Mouse (Mus musculus) G1E-ER4 (cell line): ENCODE data around the gene Dad1. TPM values are rescaled to one million over a fixed set of nuclear protein-coding genes. Genes with fewer than 3 reads are reported as not detected.

Experiments
- GATA1 ChIP-seq: IDR thresholded peaks from one replicate; pipeline ENCODE4 v1.8.0; 2012; ENCODE audit warnings: low read length, inconsistent platforms
- polyA plus RNA-seq: library from polyadenylated mRNA; stranded (reverse); fragments of >175 nt; gene quantifications from 2 replicates; pipeline ENCODE4 v1.2.3, GENCODE M21; 2012

Dad1 gene
- polyA plus RNA-seq, 1 experiment, result 24.5 TPM

- TF ChIP-seq GATA1, result no peak
These were observed 21.8 kb downstream of the Dad1 start for GRCm38 (mm10) chr14:54232143-54232542.

DNA sequence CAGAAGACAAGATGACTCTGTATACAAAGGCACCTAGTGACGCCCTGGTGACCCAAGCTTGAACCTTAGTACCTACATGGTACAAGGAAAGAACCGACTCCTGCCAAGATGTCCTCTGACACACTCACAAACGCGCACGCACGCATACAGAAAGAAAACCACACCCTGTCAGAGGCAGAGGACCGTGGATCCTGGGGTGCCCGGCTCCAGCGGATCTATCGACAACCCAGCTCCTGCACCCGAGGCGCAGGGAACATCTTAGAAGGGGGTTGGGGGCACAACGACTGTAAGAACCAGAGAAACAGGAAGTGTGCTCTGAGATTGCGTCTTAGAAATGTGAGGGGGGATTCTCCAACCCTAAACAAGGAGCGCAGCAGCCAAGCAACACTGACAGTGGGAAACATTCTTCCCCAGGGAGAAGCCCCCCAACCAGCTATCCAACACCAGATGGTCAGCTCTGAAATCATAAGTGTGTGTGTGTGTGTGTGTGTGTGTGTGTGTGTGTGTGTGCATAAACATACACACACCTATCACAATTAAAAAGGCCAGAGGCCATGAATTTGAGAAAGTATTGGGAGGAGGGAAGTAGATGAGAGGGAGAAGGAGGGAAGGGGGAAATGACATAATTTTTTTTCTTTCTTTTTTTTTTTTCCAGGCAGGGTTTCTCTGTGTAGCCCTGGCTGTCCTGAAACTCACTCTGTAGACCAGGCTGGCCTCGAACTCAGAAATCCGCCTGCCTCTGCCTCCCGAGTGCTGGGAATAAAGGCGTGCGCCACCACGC lies 22.5 kb downstream of the Dad1 start:
- TF ChIP-seq GATA1, result no peak

GRCm38 (mm10) chr14:54230638-54231150 lies 23.2 kb downstream of the Dad1 start:
- no peak for TF ChIP-seq GATA1

DNA sequence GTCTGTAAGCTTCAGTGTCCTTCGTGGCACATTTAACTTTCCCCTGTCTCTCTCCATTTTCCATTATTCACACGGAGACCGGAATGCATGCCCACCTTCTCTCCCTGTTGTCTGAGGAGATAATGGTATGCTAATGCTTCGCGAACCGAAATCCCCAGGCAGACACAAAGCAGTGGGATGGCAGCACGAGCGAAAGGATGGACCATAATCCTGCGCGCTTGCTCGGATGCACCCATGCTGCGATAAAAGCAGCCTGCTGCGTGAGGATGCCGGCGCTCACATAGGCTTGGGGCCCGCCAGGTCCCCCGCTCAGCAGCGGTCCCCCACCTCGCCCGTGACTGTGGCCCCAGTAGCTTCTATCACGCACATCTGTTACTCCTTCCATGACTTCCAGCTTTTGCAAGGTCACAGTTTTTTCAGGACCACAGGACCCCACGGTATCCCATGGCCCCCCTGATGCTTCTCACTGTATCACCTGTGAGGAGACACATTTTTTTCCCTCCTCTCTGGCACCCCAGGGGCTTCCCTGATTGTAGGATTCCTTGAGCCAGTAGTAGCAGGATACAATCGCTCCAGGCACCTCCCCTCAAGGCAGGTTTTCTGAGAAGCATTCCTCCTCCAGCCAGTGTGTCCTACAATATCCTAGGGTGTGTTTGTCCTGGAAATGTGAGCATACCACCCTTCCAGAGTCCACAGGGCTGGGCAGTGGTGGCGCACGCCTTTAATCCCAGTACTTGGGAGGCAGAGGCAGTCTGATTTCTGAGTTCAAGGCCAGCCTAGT lies 24.8 kb downstream of the Dad1 start:
- no peak for TF ChIP-seq GATA1

- TF ChIP-seq GATA1, result no peak
These were observed 25.4 kb downstream of the Dad1 start for GRCm38 (mm10) chr14:54228501-54228900.

- no peak for TF ChIP-seq GATA1
These were observed 25.9 kb downstream of the Dad1 start for GRCm38 (mm10) chr14:54227911-54228451.

GRCm38 (mm10) chr14:54226911-54227811 lies 26.7 kb downstream of the Dad1 start:
- no peak for TF ChIP-seq GATA1

DNA sequence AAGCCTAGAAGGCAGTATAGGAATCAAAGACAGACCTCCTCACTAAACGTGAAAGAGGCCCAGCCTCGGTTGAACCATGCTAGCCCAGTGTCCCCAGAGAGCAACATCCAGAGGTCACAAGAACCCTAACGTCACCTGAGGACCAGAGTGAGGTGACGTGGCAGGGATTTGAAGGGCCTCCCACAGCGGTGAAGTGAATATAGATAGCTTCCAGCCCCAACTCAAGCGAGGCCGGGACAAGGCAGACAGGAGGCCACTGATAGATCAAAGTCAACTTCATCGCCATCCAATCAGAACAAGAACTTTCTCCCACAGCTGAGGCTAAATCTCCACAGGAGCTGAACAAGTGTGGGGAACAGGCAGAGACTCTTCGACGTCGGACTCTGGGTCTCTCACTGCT lies 28.2 kb downstream of the Dad1 start:
- no peak for TF ChIP-seq GATA1

GRCm38 (mm10) chr14:54224484-54225467 lies 29.1 kb downstream of the Dad1 start:
- no peak for TF ChIP-seq GATA1

DNA sequence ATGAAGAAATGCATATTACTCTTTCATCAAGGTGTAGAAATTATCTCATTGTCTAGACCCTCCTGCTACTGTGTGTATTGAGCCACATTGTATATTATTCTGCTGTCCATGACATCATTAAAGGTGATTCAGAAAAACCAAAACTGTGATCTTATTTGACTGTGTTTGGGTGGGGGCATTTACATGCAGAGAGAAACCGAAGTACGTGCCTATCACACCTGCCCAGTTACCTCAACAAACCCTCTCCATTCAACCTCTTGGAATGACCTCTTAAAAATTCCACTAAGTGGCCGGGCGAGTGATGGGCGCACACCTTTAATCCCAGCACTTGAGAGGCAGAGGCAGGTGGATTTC lies 29.9 kb downstream of the Dad1 start:
- no peak for TF ChIP-seq GATA1

- no peak for TF ChIP-seq GATA1
These were observed 30.4 kb downstream of the Dad1 start for GRCm38 (mm10) chr14:54223315-54224063.

DNA sequence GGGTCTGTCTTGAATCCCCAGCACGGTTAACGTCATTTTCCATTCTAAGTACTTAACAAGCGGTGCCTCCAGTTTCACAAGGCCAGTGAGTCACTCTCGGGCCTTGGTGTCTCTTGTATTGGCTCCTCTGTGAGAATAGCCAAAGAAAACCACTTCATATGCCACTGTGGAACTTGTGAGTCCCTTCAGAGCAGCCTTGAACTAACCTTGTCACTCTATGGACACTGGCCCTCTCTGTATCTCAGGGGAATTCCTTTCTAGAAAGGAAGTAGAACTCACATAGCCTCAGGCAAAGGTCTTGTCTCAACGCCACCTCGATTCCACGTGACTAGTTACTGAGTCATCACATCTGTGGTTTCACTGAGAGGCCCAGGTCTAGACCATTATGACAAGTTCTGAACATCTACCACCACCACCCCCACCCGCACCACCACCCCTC lies 31.6 kb downstream of the Dad1 start:
- no peak for TF ChIP-seq GATA1

DNA sequence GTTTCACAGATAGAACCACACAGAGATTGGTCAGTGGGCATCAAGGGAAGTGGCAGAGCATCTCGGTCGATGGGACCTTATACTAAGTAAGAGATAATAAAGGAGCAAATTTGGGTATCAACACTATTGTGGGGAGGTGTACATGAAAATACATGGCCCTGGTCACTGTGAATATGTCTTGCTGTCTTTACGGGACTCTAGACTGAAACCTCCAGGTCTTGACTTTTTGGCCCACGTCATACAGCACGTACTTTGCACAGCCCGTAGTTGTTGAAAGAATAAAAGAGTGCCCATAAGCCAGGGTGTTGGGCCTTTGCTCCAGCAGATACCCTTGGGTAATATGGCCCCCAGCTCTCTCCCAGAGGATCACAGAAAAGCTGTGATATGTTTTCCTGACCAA lies 32.3 kb downstream of the Dad1 start:
- TF ChIP-seq GATA1, result no peak
